Mouse (Mus musculus) heart, postnatal 0 days (tissue): ENCODE data around the gene Dennd2a. TPM values are rescaled to one million over a fixed set of nuclear protein-coding genes. Genes with fewer than 3 reads are reported as not detected.
A peak's percentile ranks its signal among the peaks of the same experiment; 100 is the strongest.

Experiments used
- ATAC-seq: fragments of 200-750 bp; cut with Nextera tagmentation; 2 replicates; pipeline ENCODE4 v1.8.0; 2017; ENCODE audit warnings: low read depth, moderate number of reproducible peaks, moderate library complexity; ENCODE audit not compliant: insufficient read depth
- DNase-seq: peaks from one replicate; pipeline ENCODE4 v3.0.0-alpha.2; 2016; ENCODE audit warnings: low spot score
- H3K27ac ChIP-seq: fragments of 300-500 bp; sonication (generic); 2 replicates; pipeline ENCODE4 v1.5.1; 2014; ENCODE audit warnings: low read depth, mild to moderate bottlenecking
- H3K27me3 ChIP-seq: fragments of 300-500 bp; sonication (generic); 2 replicates; pipeline ENCODE4 v1.6.1; 2014; ENCODE audit warnings: low read length, mixed read lengths; ENCODE audit not compliant: control insufficient read depth, insufficient read depth
- H3K36me3 ChIP-seq: fragments of 300-500 bp; sonication (generic); replicated peaks from 2 replicates; pipeline ENCODE4 v1.6.1; 2014; ENCODE audit warnings: low read length, mixed read lengths; ENCODE audit not compliant: control insufficient read depth, insufficient read depth
- H3K4me1 ChIP-seq: fragments of 300-500 bp; sonication (generic); 2 replicates; pipeline ENCODE4 v1.6.1; 2014; ENCODE audit warnings: antibody characterized with exemption; ENCODE audit not compliant: control insufficient read depth, insufficient read depth
- H3K4me2 ChIP-seq: fragments of 300-500 bp; sonication (generic); 2 replicates; pipeline ENCODE4 v1.6.1; 2014; ENCODE audit warnings: low read depth, mild to moderate bottlenecking, low read length, moderate library complexity
- H3K4me3 ChIP-seq: fragments of 300-500 bp; sonication (generic); 2 replicates; pipeline ENCODE4 v1.5.1; 2014; ENCODE audit warnings: low read depth, low read length
- H3K9ac ChIP-seq: fragments of 300-500 bp; sonication (generic); replicated peaks from 2 replicates; pipeline ENCODE4 v1.6.1; 2014; ENCODE audit warnings: low read depth, low read length, mixed read lengths
- H3K9me3 ChIP-seq: fragments of 300-500 bp; sonication (generic); replicated peaks from 2 replicates; pipeline ENCODE4 v1.6.1; 2016; ENCODE audit warnings: low read length; ENCODE audit not compliant: control insufficient read depth
- CTCF ChIP-seq: IDR thresholded peaks from 2 replicates; pipeline ENCODE4 v1.5.1; 2016; ENCODE audit warnings: antibody characterized with exemption, control low read depth, low read depth
- EP300 ChIP-seq: IDR thresholded peaks from 2 replicates; pipeline ENCODE4 v1.6.1; 2016; ENCODE audit warnings: antibody characterized with exemption, low read depth
- WGBS: fragments of 180-500 bp; shearing (Covaris S2); extraction: QIAGEN DNeasy Blood & Tissue Kit; methylation state at CpG from one replicate; pipeline ENCODE4 v1.1.7; 2014; 5-methylcytosine and 5-hydroxymethylcytosine counted together
- polyA plus RNA-seq: library from polyadenylated mRNA; unstranded; fragments of >200 nt; fragmentation: Nextera tagmentation; extraction: Ambion mirVana; gene quantifications from 2 replicates; pipeline ENCODE4 v1.2.1, GENCODE M21; 2015
- total RNA-seq: library from RNA; depleted of rRNA; stranded (reverse); fragments of >200 nt; gene quantifications from 2 replicates; pipeline ENCODE4 v1.2.3, GENCODE M21; 2014; ENCODE audit warnings: low replicate concordance; rRNA removed

The Dennd2a gene
- 7.3 and 9.0 TPM in 2 replicates for total RNA-seq
- 5.5 TPM in 2 replicates for polyA plus RNA-seq

DNA sequence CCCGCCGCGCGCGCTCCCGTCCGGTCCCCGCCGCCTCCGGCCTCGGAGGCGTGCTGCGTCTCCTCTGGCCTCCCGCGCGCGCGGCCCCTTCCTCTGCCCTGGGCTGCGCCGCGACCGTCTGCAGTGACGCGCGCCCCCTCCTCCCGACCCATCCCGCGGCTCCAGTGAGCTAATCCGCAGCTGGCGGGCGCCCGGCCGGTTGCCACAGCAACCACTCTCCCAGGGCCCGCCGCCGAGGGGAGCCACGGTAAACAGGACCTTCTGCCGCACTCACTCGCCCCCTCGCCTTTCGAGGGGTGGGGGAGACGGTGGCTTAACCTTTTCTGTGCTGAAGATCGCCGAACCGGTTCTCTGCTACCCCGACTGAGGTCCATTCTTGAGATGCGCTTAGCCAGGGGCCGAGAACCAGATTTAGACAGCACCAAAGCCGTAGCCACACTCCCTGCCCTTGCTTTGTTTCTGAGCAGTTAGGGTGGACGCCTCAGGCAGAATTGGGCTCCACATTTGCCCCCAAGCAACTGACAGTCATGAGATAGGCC, at the start of gene Dennd2a:
Dennd2a (minus strand) TSS at position 145 of the 539 bp plus-strand sequence.
- Histone ChIP-seq H3K4me1 (no peaks in the 10 kb centered on the region), H3K27ac (peak within 1 kb of the TSS; percentile 88), H3K4me3 (peak within 1 kb of the TSS; percentile 77), H3K4me2 (peak within 1 kb of the TSS; percentile 80), H3K9ac (peak within 1 kb of the TSS; percentile 84), H3K27me3 (no peaks in the 10 kb centered on the region), H3K36me3 (no peaks in the 10 kb centered on the region), H3K9me3 (no peaks in the 10 kb centered on the region)
- peak; percentile 65 for DNase-seq
- no peak for TF ChIP-seq EP300
- TF ChIP-seq CTCF: no peak
- ATAC-seq: peak; percentile 85
- 2% methylated on average over 30 of the region's 50 CpGs for WGBS

- H3K9ac ChIP-seq: no peak overlapping the region
- no peak for TF ChIP-seq CTCF
- no peak for TF ChIP-seq EP300
- peak overlapping the region; percentile 48; the same call in 1 of the 2 replicates for H3K27ac ChIP-seq
- no peak overlapping the region for H3K4me2 ChIP-seq
- 37% methylated on average over 5 of the region's 5 CpGs for WGBS
- DNase-seq: no peak
- H3K9me3 ChIP-seq: no peaks in the 10 kb centered on the region
- H3K36me3 ChIP-seq: peaks cover 22% of the 10 kb centered on the region
- no peak for ATAC-seq
- H3K4me3 ChIP-seq: no peak overlapping the region
- 0 out of 2 replicates have a peak, but pooled peaks cover 13% of the 10 kb centered on the region for H3K4me1 ChIP-seq
- no peaks in the 10 kb centered on the region for H3K27me3 ChIP-seq
Observed at GRCm38 (mm10) chr6:39607365-39607764, 49.7 kb upstream of the Dennd2a start.

DNA sequence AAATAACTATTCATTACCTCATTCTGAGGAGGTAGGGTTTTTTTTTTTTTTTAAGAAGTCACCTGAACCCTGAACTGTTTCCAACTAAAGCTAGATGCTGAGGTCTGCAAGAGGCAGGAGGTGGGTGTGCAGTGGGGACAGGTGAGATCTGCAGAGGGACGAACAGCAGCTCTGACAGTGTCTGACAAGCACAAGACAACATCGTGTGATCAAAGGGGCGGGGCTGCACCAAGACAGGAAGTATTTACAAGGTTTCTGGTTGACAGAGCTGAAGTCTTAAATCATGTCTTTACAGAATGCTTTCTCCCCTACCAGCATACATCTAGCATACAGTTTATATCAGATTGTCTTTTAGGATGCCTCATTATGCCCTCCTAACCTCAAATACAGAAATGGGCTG, 49.2 kb upstream of the Dennd2a start:
- no peak overlapping the region for H3K4me3 ChIP-seq
- H3K9ac ChIP-seq: no peak overlapping the region
- no peak overlapping the region for H3K27ac ChIP-seq
- no peak for TF ChIP-seq EP300
- TF ChIP-seq CTCF: no peak
- H3K27me3 ChIP-seq: no peaks in the 10 kb centered on the region
- no peaks in the 10 kb centered on the region for H3K9me3 ChIP-seq
- H3K36me3 ChIP-seq: peaks cover 19% of the 10 kb centered on the region
- no peak for ATAC-seq
- 0 out of 2 replicates have a peak, but pooled peaks cover 13% of the 10 kb centered on the region for H3K4me1 ChIP-seq
- 39% methylated on average over 3 of the region's 3 CpGs for WGBS
- DNase-seq: no peak
- H3K4me2 ChIP-seq: no peak overlapping the region

DNA sequence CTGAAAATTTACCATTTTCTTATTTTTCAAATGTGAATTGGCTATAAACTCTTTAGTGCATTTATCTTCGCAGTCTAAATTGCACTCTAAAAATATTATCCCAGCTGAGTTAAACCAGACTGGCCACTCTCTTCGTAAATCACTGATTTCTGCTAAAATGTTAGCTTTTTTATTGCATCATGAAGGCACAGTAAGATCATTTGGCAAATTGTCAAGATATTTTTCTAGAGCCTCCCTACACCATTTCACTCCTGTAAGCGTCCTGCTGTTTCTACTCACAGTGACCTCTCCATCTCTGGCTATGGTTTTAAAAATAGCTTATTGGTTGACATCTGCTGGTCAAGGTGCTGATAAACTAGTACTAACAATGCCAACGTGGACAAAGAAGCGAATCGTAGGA, 48.4 kb upstream of the Dennd2a start:
- H3K4me2 ChIP-seq: no peak overlapping the region
- H3K36me3 ChIP-seq: peaks cover 19% of the 10 kb centered on the region
- no peak for DNase-seq
- H3K9me3 ChIP-seq: no peaks in the 10 kb centered on the region
- H3K4me3 ChIP-seq: no peak overlapping the region
- ATAC-seq: no peak
- H3K9ac ChIP-seq: no peak overlapping the region
- H3K27me3 ChIP-seq: no peaks in the 10 kb centered on the region
- 28% methylated on average over 6 of the region's 6 CpGs for WGBS
- no peak overlapping the region for H3K27ac ChIP-seq
- TF ChIP-seq CTCF (no peak), EP300 (no peak)
- 0 out of 2 replicates have a peak, but pooled peaks cover 13% of the 10 kb centered on the region for H3K4me1 ChIP-seq

- H3K4me1 ChIP-seq: 0 out of 2 replicates have a peak, but pooled peaks cover 13% of the 10 kb centered on the region
- H3K4me2 ChIP-seq: no peak overlapping the region
- ATAC-seq (no peak), DNase-seq (no peak)
- no peak overlapping the region for H3K9ac ChIP-seq
- TF ChIP-seq CTCF (no peak), EP300 (no peak)
- no peak overlapping the region for H3K27ac ChIP-seq
- WGBS: 83% methylated on average over 5 of the region's 5 CpGs
- peaks cover 29% of the 10 kb centered on the region for H3K36me3 ChIP-seq
- H3K27me3 ChIP-seq: no peaks in the 10 kb centered on the region
- H3K9me3 ChIP-seq: no peaks in the 10 kb centered on the region
- H3K4me3 ChIP-seq: no peak overlapping the region
Observed at GRCm38 (mm10) chr6:39604565-39604964, 46.9 kb upstream of the Dennd2a start.

DNA sequence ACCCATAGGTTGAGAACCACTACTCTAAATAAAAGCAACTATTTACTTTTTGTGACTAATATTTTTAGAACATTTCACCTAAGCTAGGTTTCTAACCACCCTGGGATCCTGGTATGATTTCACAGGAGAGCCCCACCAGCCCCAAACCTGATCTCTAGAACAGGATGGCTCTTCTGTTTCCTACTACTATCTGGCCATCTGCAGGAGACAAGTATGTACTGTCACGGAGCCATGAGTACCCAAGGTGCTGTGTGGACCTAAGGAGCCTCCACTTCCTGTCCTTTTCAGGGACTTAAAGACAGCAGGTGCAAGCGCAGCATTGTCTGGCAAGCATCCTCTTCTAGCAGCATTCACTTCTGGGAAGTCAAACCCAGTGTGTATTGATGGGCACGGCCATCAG, 44.2 kb upstream of the Dennd2a start:
- no peak overlapping the region for H3K4me2 ChIP-seq
- no peak overlapping the region for H3K27ac ChIP-seq
- no peaks in the 10 kb centered on the region for H3K9me3 ChIP-seq
- peaks cover 46% of the 10 kb centered on the region for H3K36me3 ChIP-seq
- H3K4me3 ChIP-seq: no peak overlapping the region
- H3K9ac ChIP-seq: no peak overlapping the region
- ATAC-seq (no peak), DNase-seq (no peak)
- 76% methylated on average over 3 of the region's 3 CpGs for WGBS
- no peak for TF ChIP-seq CTCF
- TF ChIP-seq EP300: no peak
- no peaks in the 10 kb centered on the region for H3K27me3 ChIP-seq
- 0 out of 2 replicates have a peak, but pooled peaks cover 13% of the 10 kb centered on the region for H3K4me1 ChIP-seq
